Mouse (Mus musculus): Measurements from ENCODE around the gene Rfx2.

Gene Rfx2

GRCm38 (mm10) chr17:56830411-56831110 lies at the start of gene Rfx2:
Gene Rfx2, minus strand, starts transcription at chr17:56831013.
- no peak for DNase-seq (ENCODE audit: low read depth, low spot score)

DNA sequence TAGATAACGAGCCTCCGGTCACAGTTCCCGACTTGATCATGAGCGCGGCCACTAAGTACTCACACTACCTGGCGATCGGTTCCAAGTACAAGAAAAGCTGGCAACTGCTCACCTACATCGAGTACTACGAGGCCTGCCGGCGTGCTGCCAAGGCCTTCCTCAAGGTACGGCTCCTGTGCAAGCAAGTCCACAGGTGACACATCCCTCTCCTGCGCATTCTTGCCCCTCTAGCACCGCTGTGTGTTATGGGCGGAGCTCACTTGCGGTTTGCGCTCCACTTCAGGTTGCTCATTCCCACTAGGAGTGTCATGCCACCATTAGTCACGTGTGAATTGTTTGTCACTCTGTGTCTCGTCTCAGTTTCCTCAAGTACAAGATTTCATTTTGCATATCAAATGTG lies 46.6 kb upstream of the Rfx2 start:
- no peak for DNase-seq (ENCODE audit: low read depth, low spot score)

GRCm38 (mm10) chr17:56876981-56877380 lies 46.2 kb upstream of the Rfx2 start:
- DNase-seq (ENCODE audit: low read depth, low spot score), result no peak

DNA sequence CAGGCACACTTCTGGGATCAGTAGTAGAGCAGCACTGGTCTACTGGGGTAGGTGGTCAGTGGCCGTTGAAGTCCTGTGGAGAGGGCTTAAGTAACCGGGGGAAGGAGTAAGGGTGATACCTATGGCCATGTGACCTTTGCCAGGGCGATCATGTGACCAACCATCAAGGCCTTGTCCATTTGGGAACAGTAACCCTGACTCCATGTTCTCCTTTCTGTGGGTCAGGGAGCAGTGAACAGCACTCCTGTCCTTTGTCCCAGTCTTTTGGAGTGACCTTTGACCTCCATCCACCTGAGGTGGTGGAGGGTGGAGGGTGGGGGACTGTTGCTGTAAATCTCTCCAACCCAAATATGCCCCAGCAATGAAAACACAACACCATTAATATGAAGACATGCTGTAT lies 45.7 kb upstream of the Rfx2 start:
- no peak for DNase-seq (ENCODE audit: low read depth, low spot score)

- DNase-seq (ENCODE audit: low read depth, low spot score), result no peak
Observed at GRCm38 (mm10) chr17:56874936-56875651, 44.3 kb upstream of the Rfx2 start, which contains the start of gene 1700061G19Rik. Gene 1700061G19Rik, plus strand, starts transcription at chr17:56875477.

GRCm38 (mm10) chr17:56874237-56874636 lies 43.4 kb upstream of the Rfx2 start, which contains the start of gene Acsbg2:
Gene Acsbg2, minus strand, starts transcription at chr17:56874447.
- no peak for DNase-seq (ENCODE audit: low read depth, low spot score)

GRCm38 (mm10) chr17:56872512-56872911 lies 41.7 kb upstream of the Rfx2 start:
- no peak for DNase-seq (ENCODE audit: low read depth, low spot score)

DNA sequence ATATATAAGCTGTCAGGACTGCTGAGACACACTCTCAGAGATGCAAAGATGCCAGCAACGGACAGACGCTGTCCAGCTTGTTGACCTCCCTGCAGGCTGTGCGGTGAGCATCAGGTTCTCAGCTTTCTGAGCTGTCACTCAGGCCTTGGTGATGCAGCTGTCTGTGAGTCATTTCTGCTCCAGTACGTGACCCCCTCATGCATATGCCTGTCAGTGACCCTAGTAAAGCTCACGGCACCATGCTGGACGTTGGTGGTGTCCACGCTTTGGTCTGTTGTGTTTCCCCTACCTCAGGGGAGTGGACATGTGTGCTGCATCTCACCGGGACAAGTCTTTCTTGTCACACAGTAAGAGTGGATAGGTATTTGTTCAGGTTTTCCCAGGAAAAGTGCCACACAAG lies 41.0 kb upstream of the Rfx2 start:
- DNase-seq (ENCODE audit: low read depth, low spot score), result no peak

- DNase-seq (ENCODE audit: low read depth, low spot score), result no peak
Observed at GRCm38 (mm10) chr17:56870287-56870953, 39.6 kb upstream of the Rfx2 start.

GRCm38 (mm10) chr17:56869481-56869977 lies 38.7 kb upstream of the Rfx2 start:
- no peak for DNase-seq (ENCODE audit: low read depth, low spot score)

GRCm38 (mm10) chr17:56866071-56866470 lies 35.3 kb upstream of the Rfx2 start:
- DNase-seq (ENCODE audit: low read depth, low spot score), result no peak

- DNase-seq (ENCODE audit: low read depth, low spot score), result no peak
Observed at GRCm38 (mm10) chr17:56861197-56861596, 30.4 kb upstream of the Rfx2 start.

- DNase-seq (ENCODE audit: low read depth, low spot score), result no peak
Observed at GRCm38 (mm10) chr17:56858922-56859321, 28.1 kb upstream of the Rfx2 start.

DNA sequence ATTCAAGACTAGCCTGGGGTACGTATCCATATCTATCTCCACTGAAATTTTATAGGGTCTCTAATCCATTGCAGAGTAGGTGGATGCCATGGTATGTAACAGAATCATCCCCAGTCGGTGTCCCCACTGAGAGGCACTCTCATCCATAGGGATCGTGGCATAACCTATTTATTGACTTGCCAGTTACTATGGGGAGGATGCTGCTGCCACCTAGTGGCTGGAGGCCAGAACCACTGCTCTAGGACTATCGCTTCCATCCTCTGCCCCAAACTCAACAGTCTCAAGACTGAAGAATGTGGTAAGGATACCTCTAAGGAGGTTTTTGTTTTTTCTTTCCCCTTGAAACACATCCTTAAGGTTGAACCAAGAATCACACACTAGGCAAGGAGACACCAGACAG lies 27.4 kb upstream of the Rfx2 start:
- DNase-seq (ENCODE audit: low read depth, low spot score), result peak; percentile 37

- DNase-seq (ENCODE audit: low read depth, low spot score), result no peak
Observed at GRCm38 (mm10) chr17:56855421-56855820, 24.6 kb upstream of the Rfx2 start.

GRCm38 (mm10) chr17:56851167-56851566 lies 20.4 kb upstream of the Rfx2 start:
- DNase-seq (ENCODE audit: low read depth, low spot score), result no peak

GRCm38 (mm10) chr17:56849710-56850109 lies 18.9 kb upstream of the Rfx2 start:
- no peak for DNase-seq (ENCODE audit: low read depth, low spot score)

- no peak for DNase-seq (ENCODE audit: low read depth, low spot score)
Observed at GRCm38 (mm10) chr17:56848785-56849184, 18.0 kb upstream of the Rfx2 start.

DNA sequence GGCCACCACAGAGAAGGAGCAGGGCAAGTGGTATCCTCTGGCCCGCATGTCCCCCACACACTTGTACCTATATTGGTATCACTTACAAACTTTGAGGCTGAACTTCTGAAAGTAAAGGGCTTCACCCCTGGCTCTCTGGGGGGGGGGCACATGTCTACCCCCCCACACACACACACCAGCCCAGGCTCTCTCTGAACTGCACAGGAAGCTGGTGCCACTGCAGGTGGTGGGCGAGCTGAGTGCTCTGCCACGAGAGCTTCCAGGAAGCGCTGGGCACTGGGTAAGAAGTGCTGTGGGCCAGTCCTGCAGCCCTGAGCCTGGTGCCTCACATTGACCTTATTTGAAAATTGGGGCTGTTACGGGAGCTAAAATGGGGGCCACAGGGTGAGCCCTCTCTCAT lies 12.9 kb upstream of the Rfx2 start:
- DNase-seq (ENCODE audit: low read depth, low spot score), result no peak

- no peak for DNase-seq (ENCODE audit: low read depth, low spot score)
Observed at GRCm38 (mm10) chr17:56842173-56842572, 11.4 kb upstream of the Rfx2 start.

- DNase-seq (ENCODE audit: low read depth, low spot score), result no peak
Observed at GRCm38 (mm10) chr17:56840524-56840923, 9.7 kb upstream of the Rfx2 start.

DNA sequence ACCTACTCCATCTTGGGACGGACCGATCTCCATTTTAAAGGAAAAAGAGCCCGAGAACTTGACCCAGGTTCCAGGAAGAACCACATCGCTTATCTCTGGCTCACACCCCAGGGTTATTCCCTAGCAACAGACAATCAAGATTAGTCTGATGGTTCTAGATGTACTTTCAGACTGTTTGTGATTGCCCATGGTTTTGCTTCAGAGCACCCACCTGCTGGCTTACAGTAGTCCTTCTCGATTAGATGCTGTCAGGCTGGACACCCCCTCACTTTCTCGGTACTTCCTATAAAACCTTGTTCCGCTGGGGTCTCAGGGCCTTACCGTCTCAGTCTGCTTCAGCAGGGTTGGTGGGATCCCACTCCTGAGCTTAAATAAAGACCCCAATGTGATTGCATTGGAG lies 5.5 kb upstream of the Rfx2 start:
- no peak for DNase-seq (ENCODE audit: low read depth, low spot score)

Measured in retina, adult 2 months (tissue).